Mouse (Mus musculus) adrenal gland (tissue): ENCODE measurements around the gene Gm45808.

Experiments used
- intact Hi-C: fragments of 180-260 bp; cut with DNase I; formaldehyde crosslinking; loops from one replicate; pipeline ENCODE4 v1.15.1; 2025
- long read RNA-seq, 2 experiments: library from polyadenylated mRNA; unstranded; transcript quantifications; one replicate each; pipeline ENCODE4 v2.0.0; 2020; ENCODE audit warnings: borderline replicate concordance in 1 of 2; ENCODE audit not compliant: insufficient replicate concordance in 1 of 2

Gm45808 gene
- long read RNA-seq, experiment 1, result 0 reads
- long read RNA-seq, experiment 2, result 0 reads

DNA sequence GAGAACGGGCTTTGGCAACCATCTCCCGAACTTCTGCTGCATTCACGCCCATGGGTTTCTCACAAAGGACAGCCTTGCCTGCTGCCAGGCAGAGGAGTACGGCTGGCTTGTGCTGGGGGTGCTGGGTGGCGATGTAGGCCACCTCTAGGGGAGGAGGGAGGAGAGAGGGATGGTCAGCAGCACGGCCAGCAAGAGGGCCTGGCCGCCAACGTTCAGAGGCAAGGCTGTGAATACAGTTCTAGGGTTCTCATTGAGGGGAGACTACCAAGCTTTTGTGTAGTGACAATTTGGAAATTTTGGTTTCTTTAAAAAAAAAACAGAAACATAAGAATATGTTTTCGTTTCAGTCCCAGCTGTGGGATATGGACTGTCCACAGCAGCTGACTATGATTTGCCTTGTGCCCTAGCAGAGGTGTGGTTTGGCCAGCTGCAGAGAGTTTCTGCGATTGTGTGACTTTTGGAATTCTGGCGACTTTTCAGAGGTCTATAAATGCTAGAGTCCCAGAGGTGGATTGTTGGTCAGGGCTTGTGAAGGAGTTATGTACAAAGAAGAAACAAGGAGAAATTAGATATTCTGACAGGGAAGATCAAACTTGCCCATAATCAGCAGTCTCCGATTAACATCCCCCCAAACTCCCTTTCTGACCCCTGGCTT, at the start of gene Gm45808:
TSS of gene Gm45808 (minus strand) at position 51 of the 655 bp plus-strand sequence.
- intact Hi-C loops, result no loop called here

DNA sequence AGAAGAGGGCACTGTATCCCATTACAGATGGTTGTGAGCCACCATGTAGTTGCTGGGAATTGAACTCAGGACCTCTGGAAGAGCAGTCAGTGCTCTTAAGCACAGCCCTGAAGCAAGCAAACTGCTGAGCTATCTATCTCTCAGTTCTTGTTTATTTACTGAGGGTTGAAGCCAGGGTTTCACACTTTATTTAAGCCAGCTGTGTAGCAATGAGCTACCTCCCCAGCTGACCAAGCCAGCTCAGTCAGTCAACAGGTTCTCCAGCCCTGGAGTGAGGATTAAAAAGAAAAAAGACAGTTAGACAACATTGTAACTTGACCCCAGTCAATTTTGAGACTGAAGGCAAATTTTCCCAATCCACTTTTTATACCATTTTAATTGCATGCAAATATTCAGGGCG, 49.1 kb upstream of the Gm45808 start:
- intact Hi-C loops, result no loop called here

DNA sequence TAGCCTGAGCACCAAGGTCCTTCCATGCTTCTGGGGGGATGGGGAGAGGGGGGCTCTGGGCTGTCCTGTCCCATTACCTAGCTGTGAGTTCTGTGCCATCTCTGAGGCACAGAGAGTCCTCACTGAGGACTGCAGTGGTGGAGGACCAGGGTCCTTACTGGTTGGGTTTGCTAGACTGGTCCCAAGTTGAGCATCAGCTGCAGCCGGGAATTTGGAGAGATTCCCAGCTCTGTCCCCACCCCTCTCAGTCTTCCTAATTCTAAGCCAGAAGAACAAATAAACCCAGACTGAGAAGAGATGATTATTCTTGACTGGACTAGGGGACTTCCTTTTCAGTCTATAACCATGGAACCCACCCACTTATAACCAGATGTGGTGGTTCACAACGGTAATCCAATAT, 44.0 kb upstream of the Gm45808 start:
- intact Hi-C loops, result no loop called here

DNA sequence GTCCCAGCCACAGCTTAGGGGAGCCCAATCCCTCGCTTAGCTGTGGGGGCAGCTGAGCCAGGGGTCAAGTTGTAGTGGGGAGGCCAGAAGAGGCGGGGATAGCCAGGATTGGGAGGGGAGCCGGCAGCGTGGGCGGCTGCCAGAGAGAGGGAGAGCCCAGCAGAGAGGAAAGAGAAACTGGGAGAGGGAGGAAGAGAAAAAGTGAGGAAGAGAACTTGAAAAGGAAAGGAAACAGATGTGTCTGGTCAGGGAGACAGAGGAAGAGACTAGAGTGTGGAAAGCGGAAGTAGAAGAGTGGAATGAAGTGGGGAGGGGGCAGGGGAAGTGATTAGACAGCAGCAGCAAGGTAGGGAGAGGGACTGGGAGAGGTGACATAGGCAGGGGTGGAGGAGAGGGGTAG, 42.9 kb upstream of the Gm45808 start:
- intact Hi-C loops, result loop anchor here (5.0 kb wide), 1 partner anchor 52 kb away; no protein-coding TSS in a partner anchor

DNA sequence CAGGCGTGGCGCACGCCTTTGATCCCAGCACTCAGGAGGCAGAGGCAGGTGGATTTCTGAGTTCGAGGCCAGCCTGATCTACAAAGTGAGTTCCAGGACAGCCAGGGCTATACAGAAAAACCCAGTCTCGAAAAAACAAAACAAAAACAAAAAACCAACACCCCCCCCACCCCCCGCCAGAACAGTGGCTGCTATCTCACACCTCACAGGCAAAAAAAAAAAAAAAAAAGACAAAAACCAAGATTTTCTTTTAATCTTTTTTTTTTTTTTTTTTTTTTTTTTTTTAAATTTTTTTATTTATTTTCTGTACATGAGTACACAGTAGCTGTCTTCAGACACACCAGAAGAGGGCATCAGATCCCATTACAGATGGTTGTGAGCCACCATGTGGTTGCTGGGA, 40.6 kb upstream of the Gm45808 start:
- intact Hi-C loops, result loop anchor here (5.0 kb wide), 1 partner anchor 50 kb away; no protein-coding TSS in a partner anchor

DNA sequence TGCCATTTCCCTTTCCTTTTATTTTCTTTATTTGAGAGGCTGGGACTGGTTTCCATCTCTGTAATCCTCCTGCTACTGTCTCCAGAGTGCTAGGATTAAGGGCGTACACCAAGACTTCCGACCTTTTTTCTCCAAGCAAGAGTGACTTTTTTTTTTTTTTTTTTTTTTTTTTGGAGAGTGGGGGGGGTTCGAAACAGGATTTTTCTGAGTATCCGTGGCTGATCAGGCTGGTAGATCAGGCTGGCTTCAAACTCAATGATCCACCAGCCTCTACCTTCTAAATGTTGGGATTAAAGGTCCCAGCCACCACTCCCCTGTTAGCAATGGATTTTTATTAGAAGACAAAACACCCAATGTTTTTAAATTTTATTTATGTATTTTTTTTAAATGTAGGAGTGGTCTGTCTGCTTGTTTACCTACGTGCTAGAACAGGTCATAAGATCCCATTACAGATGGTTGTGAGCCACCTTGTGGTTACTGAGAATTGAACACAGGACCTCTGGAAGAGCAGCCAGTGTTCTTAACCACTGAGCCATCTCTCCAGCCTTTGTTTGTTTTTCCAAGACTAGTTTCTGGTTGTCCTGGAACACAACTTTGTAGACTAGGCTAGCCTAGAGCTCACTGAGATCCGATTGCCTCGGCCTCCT, 40.0 kb upstream of the Gm45808 start:
- intact Hi-C loops, result loop anchor here (5.0 kb wide), 1 partner anchor 49 kb away; no protein-coding TSS in a partner anchor

DNA sequence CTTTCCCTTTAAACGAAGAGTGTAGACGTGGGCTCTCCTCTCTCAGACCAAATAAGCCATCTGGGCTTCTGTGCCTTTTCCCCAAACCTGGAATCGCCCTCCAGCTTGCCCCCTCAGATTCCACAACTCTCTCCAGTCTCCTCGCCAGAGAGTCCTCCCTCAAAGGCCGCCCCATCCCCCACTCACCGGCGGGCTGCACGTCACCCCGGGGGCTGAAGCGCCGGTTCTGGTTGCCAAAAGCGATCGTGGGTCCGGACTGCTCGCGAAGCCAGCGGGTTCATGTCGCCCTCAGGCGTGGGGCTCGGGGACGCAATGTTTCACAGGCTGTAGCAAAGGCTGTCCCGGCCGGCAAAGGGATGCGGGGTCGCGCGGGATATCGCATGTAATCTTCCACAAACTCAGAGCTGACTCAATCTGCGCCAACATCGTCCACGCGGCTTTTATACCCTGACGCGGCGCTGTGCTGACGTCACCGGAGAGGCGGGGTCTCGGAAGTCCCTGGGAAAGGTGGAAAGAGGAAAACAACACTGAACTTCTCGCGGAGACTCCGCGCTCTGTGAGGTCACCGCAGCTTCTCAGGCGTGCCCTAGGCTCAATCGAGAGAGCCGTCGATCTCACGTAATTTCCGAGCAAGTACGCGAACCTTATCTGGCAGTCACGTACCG, 39.3 kb upstream of the Gm45808 start, which contains the start of the genes Ppp1r15a and Plekha4:
TSS of gene Ppp1r15a (minus strand) at position 460 of the 665 bp plus-strand sequence.
TSS of gene Plekha4 (plus strand) at position 522 of the 665 bp plus-strand sequence.
- intact Hi-C loops, result loop anchor here (5.0 kb wide), 1 partner anchor 49 kb away; no protein-coding TSS in a partner anchor

DNA sequence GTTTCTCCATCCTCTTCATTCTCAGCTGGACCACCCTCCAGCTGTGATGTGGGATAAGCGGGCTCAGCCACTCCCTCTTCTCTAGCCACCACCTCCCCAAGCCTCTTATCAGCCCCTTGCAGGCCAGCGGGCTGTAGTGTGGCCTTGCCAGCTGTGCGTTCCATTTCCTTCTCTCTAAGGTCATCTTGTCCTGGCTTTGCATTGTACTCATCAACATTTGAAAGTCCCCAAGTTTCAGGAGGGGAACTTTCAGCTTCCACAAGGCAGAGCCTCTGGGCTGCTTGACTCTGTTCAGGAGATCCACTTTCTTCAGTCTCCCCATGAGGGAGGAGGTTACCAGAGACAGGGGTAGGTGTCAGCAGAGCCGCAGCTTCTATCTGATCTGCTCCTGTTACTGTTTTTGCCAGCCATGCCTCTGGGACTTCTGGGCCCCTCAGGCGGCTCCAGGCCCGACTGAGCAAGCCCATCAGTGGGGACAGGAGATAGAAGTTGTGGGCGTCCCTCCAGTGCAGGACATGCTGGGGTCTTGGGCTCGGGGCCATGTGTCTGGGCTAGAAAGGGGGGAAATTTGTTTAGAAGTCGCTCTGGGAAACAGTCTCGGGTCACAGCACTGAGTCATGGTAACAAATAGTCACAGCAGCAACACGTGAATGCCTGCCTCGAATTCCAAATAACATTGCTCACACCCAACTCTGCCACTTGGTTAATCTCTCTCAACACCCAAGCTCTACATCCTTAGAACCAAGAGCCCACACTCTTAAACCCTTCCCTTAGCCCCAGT, 38.4 kb upstream of the Gm45808 start:
- intact Hi-C loops, result loop anchor here (5.0 kb wide), 1 partner anchor 48 kb away; no protein-coding TSS in a partner anchor

DNA sequence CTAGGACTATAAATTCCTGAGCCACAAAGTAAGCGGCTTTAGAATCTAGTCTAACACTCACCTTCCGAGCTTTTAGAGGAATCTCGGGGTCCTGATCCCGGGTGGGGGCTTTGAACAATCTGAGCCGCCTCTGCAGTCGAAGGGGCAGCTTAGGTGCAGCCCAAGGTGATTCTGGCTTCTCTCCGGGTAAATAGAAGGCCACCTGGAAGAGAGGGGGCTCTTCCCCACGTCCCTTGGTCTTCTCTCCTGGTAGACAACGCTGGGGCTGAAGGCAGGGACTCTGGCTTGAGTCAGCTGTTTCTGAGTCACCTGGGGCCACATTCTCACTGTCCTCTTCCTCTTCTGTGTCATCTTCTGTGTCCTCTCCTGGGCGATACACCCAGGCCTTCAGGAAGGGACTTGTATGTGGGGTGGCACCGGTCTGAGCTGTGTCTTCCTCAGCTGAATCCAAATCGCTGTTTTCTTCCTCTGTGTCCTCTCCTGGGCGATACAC, 37.1 kb upstream of the Gm45808 start:
- intact Hi-C loops, result no loop called here

DNA sequence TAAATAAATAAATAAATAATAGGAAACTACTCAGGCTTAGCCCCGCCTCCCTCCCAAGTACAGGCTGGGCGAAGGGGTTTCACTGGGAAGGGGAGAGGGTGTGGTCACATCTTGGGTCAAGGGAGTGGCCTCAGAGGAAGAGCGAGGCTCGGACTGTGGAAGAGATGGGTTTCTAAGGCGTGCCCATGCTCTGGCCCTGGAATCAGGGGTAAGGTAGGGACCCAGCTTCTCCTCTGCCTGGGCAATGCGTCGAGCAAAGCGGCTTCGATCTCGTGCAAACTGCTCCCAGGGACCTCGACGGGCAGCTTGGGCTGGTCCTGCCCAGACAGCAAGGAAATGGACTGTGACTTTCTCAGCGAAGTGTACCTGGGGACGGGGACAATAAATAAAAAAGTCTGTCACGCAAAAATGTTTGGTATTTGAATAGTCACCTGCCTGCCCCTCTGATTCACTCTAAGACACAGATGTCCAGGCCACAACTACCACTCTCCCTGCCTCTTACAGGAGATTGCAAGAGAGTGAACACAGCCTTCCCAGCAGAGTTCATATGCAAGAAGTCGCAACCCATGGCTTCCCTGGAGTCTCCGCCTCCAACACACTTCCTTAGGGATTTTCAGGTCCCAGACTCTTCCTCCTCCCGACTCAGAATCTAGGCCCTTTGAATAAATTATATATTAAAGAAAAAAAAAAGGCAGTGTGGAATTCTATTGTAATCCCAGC, 36.5 kb upstream of the Gm45808 start:
- intact Hi-C loops, result no loop called here

DNA sequence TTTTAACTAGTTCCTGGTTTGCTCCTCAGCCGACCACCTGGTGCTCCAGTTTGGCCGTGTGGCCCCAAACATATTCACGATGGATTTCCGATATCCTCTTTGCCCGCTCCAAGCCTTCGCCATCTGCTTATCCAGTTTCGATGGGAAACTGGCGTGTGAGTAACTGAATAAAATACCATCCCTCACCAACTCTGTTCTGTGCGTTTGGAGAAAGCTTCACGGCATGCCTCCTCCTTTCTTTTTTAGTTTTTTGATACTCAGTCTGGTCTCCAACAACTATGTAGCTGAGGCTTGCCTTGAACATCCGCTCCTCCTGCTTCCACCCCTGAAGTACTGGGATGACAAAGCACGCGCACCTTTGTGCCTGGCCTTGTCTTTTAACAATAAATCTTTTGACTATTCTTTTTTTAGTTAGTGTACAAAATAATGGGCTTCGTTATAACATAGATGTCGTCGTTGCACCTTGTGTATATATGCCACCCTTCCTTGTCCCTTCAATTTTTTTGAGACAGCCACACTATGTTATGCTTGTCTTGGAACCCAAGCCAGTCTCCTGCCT, 35.7 kb upstream of the Gm45808 start:
- intact Hi-C loops, result no loop called here

DNA sequence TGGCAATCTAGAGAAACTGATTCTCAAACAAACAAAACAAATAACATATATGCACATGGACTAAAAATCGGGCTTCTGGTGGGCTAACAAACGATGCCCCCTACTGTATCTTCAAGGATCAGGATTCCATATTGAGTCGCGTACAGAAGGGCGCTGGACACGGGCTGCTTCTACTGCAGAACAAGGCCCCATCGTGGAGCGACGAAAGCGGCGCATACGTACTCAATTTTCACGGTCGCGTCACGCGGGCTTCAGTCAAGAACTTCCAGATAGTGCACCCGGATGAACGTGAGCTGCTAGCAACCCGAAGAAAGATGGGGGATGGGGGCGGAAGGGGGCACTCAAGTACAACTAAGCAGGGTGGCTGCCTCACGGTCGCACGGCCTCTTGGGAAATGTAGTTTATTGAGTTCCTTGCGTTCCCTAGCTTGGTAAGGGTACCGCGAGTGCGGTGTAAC, 35.1 kb upstream of the Gm45808 start:
- intact Hi-C loops, result no loop called here

DNA sequence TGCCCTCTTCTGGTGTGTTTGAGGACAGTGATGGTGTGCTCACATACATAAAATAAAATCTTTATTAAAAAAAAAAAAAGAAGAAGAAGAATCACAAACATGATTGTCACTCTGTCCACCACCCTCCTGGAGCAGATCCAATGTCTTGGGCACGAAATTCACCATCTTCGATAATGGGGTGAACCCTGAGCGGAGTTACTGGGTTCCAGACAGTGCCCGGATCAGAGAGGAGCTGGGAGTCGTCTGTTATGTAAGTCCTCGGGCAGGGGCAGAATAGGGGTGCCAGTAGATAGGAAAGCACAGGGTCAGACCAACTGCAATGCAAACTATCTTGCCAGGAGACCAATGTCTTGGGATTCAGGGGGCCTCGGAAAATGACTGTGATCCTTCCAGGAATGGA, 34.0 kb upstream of the Gm45808 start:
- intact Hi-C loops, result no loop called here

DNA sequence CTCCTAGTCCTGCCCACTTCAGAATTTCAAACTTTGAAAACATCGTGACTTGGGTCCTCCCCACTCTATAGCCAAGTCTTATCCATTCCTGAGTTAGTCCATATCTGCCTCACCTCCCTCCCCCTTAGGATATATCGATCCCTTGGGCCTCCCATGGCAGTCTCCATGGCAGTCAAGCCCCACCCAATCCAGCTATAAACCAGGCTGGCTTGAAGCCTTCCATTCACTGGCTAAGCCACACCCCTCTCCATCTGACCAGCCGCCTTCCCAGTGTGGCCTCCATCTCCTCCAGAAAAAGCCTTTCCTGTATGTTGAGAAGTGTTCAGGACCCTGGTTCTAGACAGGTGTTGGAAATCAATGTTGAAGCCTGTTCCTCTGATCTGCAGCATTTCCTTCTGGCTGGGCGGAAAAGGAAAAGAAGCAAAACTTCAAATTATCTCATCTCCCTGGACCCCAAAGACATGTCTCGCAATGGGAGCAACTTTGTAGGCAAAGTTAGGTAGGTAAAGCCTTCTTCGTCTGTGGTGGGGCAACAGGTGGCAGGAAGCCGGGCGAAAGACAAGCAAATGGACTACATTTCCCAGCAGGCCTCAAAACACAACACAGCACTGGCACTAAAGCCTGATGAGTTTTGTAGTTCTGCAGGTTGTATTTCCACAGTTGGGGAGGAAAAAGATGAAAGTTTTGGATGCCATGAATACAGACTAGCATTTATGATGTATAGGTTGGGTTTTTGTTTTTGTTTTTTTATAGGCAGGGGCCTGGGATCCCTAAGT, 32.9 kb upstream of the Gm45808 start:
- intact Hi-C loops, result loop anchor here (5.0 kb wide), 1 partner anchor 47 kb away; no protein-coding TSS in a partner anchor

DNA sequence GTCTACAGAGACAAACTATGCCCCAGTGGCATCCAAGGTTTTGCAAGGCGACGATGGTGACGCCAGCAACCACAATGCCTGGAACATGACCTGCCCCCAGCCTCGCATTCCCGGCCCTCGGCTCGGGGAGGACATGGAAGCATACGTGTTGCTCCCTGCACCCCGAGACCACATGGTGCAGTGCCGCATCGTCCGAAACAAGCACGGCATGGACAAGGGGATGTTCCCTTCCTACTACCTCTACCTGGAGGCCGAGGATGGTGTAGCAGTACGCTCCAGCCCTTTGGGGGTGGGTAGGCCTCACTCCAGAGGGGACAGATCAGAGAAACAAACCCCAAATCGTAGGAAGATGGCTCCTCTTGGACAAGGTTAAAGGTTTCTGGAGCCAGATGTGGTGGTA, 32.0 kb upstream of the Gm45808 start:
- intact Hi-C loops, result loop anchor here (5.0 kb wide), 1 partner anchor 46 kb away; no protein-coding TSS in a partner anchor

DNA sequence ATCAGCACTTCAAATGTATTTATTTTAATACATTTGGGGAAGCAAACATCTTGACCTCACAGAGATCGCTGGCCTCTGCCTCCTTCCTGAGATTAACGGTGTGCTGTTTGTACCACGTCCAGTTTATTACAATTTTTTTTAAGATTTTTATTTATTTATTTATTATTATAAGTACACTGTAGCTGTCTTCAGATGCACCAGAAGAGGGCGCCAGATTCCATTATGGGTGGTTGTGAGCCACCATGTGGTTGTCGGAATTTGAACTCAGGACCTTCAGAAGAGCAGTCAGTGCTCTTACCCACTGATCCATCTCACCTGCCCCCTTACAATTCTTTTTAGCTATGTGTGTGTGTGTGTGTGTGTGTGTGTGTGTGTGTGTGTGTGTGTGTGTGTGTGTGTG, 30.2 kb upstream of the Gm45808 start:
- intact Hi-C loops, result loop anchor here (5.0 kb wide), 1 partner anchor 45 kb away; no protein-coding TSS in a partner anchor

DNA sequence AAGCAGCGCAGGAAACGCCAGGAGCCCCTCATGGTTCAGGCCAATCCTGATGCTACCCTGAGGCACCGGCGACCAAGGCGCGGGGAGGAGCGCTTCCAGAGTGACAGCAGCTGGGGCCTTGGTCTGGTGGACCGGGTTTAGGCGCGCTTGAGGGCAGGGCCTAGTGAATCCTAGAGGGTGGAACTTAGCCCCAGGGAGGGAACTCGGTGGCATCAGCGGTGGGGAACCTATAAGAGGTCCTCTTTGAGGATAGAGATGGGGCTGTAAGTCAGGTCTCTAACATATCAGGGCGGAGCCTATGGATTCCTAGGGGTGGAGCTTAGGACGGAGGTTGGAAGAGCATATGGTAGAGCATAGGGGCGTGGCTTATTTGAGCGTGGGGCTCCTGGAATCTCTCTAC, 28.8 kb upstream of the Gm45808 start:
- intact Hi-C loops, result loop anchor here (5.0 kb wide), 1 partner anchor 43 kb away; no protein-coding TSS in a partner anchor

DNA sequence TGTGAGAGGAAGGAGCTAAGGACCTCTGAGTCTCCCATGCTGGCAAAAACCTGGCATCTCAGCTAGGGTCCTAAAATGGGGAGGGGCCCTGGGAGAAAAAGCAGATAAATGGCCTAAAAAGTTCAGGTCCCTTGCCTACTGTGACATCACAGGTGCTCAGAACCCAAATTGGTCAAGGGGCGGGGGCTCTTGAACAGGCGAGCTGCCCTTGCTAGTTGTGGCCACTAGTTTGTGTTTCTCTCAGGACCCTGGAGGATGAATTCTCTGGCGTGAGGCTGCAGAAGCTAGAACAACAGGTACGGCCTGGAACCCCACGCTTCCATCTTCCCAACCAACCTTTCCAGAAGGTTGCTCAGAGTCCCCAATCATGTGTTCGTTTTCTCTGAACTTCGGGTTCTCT, 27.8 kb upstream of the Gm45808 start:
- intact Hi-C loops, result no loop called here
